Comparison of ENCODE assay signal across 8 mouse cellular contexts in the genomic region with DNA sequence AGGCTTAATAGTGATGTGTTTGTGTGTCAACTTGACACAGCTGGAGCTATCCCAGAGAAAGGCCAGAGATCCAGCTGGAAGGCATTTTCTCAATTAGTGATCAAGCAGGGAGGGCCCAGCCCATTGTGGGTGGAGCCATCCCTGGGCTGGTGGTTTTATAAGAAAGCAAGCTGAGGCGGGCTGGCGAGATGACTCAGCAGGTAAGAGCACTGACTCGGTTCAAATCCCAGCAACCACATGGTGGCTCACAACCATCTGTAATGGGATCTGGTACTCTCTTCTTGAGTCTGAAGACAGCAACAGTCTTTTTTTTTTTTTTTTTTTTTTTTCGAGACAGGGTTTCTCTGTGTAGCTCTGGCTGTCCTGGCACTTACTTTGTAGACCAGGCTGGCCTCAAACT. TPM values are rescaled to one million over a fixed set of nuclear protein-coding genes. Genes with fewer than 3 reads are reported as not detected.
DNase-seq lines count a peak whose midpoint lies in the region; ATAC-seq and TF ChIP-seq lines count a peak whose summit lies in the region.
"Not testable (repeated sequence)": the region's sequence is repeated elsewhere in the genome, so short reads cannot be mapped to it uniquely, and the experiment has no call there.

No protein-coding gene starts in this region.

- peak; percentile 43 for DNase-seq in A20 (ENCODE audit: low read depth, low spot score)
- peak; percentile 86 for DNase-seq in MN1 (ENCODE audit: low spot score)
- peak; percentile 31 for DNase-seq in forebrain, embryonic 10.5 days (ENCODE audit: extremely low spot score, low spot score)
- peak; percentile 62 for DNase-seq in kidney, adult 2 months
- peak; percentile 50 for DNase-seq in lung, postnatal 10 days
- peak; percentile 20 for DNase-seq in yolk sac, embryonic 10.5 days (ENCODE audit: low spot score)

- 41% methylated on average over 3 of the region's 4 CpGs for WGBS in forebrain, embryonic 10.5 days
- 53% methylated on average over 4 of the region's 4 CpGs for WGBS in kidney, adult 2 months
- WGBS in liver, embryonic 12.5 days (ENCODE audit: insufficient replicate concordance) = 15% methylated on average over 4 of the region's 4 CpGs

- not testable (repeated sequence) for H3K9me3 ChIP-seq in forebrain, embryonic 10.5 days; liver, embryonic 12.5 days (replicated peaks)

- not testable (repeated sequence) for H3K27ac ChIP-seq in forebrain, embryonic 10.5 days; kidney, adult 2 months (ENCODE audit: insufficient read depth, low read depth, low read length)
- peak overlapping the region; percentile 6; the same call in 1 of the 2 replicates for H3K27ac ChIP-seq in liver, embryonic 12.5 days

- H3K9ac ChIP-seq in liver, embryonic 12.5 days = not testable (repeated sequence)

- H3K36me3 ChIP-seq in forebrain, embryonic 10.5 days (replicated peaks) = peaks cover 18% of the 10 kb centered on the region
- not testable (repeated sequence) for H3K36me3 ChIP-seq in kidney, adult 2 months (ENCODE audit: control insufficient read depth, insufficient read depth, low read length)
- peaks cover 12% of the 10 kb centered on the region for H3K36me3 ChIP-seq in liver, embryonic 12.5 days

- H3K4me2 ChIP-seq in liver, embryonic 12.5 days = not testable (repeated sequence)

- TF ChIP-seq POLR2A in kidney, adult 2 months (IDR thresholded peaks at IDR 0.05; ENCODE audit: low read depth, low read length) = not testable (repeated sequence)

- not testable (repeated sequence) for H3K27me3 ChIP-seq in forebrain, embryonic 10.5 days (ENCODE audit: poor library complexity, severe bottlenecking); kidney, adult 2 months (replicated peaks; ENCODE audit: control insufficient read depth, insufficient read depth, low read length); liver, embryonic 12.5 days (replicated peaks)

- not testable (repeated sequence) for H3K4me3 ChIP-seq in forebrain, embryonic 10.5 days; kidney, adult 2 months (ENCODE audit: insufficient read depth, low read depth, low read length); liver, embryonic 12.5 days

- peaks cover 25% of the 10 kb centered on the region for H3K4me1 ChIP-seq in forebrain, embryonic 10.5 days
- peaks cover 16% of the 10 kb centered on the region for H3K4me1 ChIP-seq in kidney, adult 2 months (ENCODE audit: control insufficient read depth, insufficient read depth, low read length)
- peaks cover 83% of the 10 kb centered on the region for H3K4me1 ChIP-seq in liver, embryonic 12.5 days

- TF ChIP-seq CTCF in kidney, adult 2 months (conservative IDR thresholded peaks at IDR 0.05; ENCODE audit: insufficient read depth, insufficient read length, low read depth, low read length) = not testable (repeated sequence)

- ATAC-seq in common myeloid progenitor, adult 5-6 weeks (replicated peaks; ENCODE audit: low read depth, poor library complexity, severe bottlenecking) = peak; percentile 77
- ATAC-seq in liver, embryonic 12.5 days = peak; percentile 89

RNA-seq across cellular contexts. Expression of a gene that starts 58.8 kb away (rescaled TPM):
- total RNA-seq in common myeloid progenitor, adult 5-6 weeks (2017) = 17.6 and 18.6 TPM in 2 replicates
- polyA plus RNA-seq in forebrain, embryonic 10.5 days (2016; fragmentation: Nextera tagmentation; extraction: Ambion mirVana) = 12.8 and 13.0 TPM in 2 replicates
- polyA plus RNA-seq in kidney, adult 2 months (2012; rRNA removed) = 20.7 and 23.4 TPM in 2 replicates
- polyA plus RNA-seq in liver, embryonic 12.5 days (2016; fragmentation: Nextera tagmentation; extraction: Ambion mirVana) = 11.3 and 12.5 TPM in 2 replicates

Comparison
In these comparisons a context has a peak if more than half of its experiments do, and no peak if none do; other contexts are left out.
1. DNase-seq: peak in every context shown above with its lines; median percentile 86 in MN1; 62 in kidney, adult 2 months; 50 in lung, postnatal 10 days; 43 in A20; 31 in forebrain, embryonic 10.5 days; 20 in yolk sac, embryonic 10.5 days.